ENCODE assay signal across 8 mouse cellular contexts in the genomic region with DNA sequence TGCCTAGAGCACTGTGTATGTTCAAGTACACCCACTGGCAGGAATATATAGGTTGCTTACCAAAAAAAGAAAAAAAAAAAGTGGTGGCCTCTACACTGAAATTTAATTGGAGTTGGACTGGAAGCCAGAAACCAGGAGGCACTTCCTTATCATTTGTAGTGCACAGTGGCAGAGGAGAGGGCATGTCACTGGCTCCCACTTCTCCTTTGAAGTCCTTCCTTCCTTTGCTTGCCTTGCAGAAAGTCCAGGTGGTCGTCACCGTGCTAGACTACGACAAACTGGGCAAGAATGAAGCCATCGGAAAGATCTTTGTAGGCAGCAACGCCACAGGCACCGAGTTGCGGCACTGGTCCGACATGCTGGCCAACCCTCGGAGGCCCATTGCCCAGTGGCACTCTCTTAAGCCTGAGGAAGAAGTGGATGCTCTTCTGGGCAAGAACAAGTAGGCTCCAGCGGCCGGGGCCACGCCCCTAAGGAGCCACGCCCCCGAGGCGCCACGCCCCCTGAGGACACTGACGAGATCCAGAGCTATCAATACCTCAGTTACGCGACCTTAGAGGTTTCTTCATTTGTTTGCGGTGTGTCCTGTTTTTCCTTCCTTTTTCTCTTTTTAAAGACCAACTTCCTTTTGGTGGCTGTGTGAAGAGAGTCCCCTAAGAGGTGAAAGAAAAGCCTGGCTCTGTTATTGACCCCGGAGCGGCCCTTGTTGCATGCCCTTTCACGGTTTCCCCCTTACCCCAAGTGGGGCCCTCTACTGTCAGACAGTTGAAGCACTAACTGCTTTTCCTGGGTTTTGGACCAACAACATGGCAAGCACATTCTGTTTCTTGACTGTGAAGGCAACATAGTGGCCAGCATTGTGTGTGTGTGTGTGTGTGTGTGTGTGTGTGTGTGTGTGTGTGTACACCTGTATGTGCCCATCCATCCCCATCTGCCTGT.
DNase-seq lines count a peak whose midpoint lies in the region; ATAC-seq and TF ChIP-seq lines count a peak whose summit lies in the region.

No protein-coding gene starts in this region.

- H3K4me3 ChIP-seq in limb, embryonic 10.5 days, result peak overlapping the region; percentile 26; the same call in 1 of the 2 replicates
- H3K4me3 ChIP-seq in midbrain, embryonic 15.5 days, result no peak overlapping the region
- H3K4me3 ChIP-seq in thymus, adult 2 months (ENCODE audit: control insufficient read depth, insufficient read depth, low read length), result peak overlapping the region; percentile 10; the same call in 1 of the 2 replicates

- intact Hi-C loops in gastrocnemius, postnatal 14 days (cut with DNase I; ENCODE audit: low total_unique reads), result no loop called here

- H3K27ac ChIP-seq in limb, embryonic 10.5 days, result no peak overlapping the region
- no peak overlapping the region for H3K27ac ChIP-seq in midbrain, embryonic 15.5 days
- no peak overlapping the region for H3K27ac ChIP-seq in thymus, adult 2 months (ENCODE audit: control insufficient read depth, insufficient read depth, low read length)

- 15% methylated on average over 23 of the region's 23 CpGs for WGBS in limb, embryonic 10.5 days
- WGBS in midbrain, embryonic 15.5 days, result 26% methylated on average over 23 of the region's 23 CpGs
- 4% methylated on average over 23 of the region's 23 CpGs for WGBS in thymus, adult 2 months

- ATAC-seq in midbrain, embryonic 15.5 days (replicated peaks), result no peak

- no peaks in the 10 kb centered on the region for H3K9me3 ChIP-seq in limb, embryonic 10.5 days (replicated peaks)
- no peaks in the 10 kb centered on the region for H3K9me3 ChIP-seq in midbrain, embryonic 15.5 days

- TF ChIP-seq CTCF in thymus, adult 2 months (IDR thresholded peaks at IDR 0.05; ENCODE audit: borderline replicate concordance, control insufficient read depth, extremely low read depth, insufficient read depth, low read length, poor library complexity), result no peak

- no peak overlapping the region for H3K9ac ChIP-seq in midbrain, embryonic 15.5 days

- 0 out of 2 replicates have a peak, but pooled peaks cover 5% of the 10 kb centered on the region for H3K27me3 ChIP-seq in limb, embryonic 10.5 days (ENCODE audit: low read depth, poor library complexity, severe bottlenecking)
- H3K27me3 ChIP-seq in midbrain, embryonic 15.5 days (replicated peaks), result no peaks in the 10 kb centered on the region
- no peaks in the 10 kb centered on the region for H3K27me3 ChIP-seq in thymus, adult 2 months (ENCODE audit: control insufficient read depth, insufficient read depth, low read length)

- H3K4me2 ChIP-seq in midbrain, embryonic 15.5 days, result peak overlapping the region; percentile 7; the same call in 1 of the 2 replicates

- peaks cover 7% of the 10 kb centered on the region for H3K4me1 ChIP-seq in limb, embryonic 10.5 days
- no peaks in the 10 kb centered on the region for H3K4me1 ChIP-seq in midbrain, embryonic 15.5 days
- H3K4me1 ChIP-seq in thymus, adult 2 months (replicated peaks; ENCODE audit: control insufficient read depth, insufficient read depth, low read length), result peaks cover 4% of the 10 kb centered on the region

- H3K36me3 ChIP-seq in limb, embryonic 10.5 days, result no peaks in the 10 kb centered on the region
- no peaks in the 10 kb centered on the region for H3K36me3 ChIP-seq in midbrain, embryonic 15.5 days (replicated peaks)
- H3K36me3 ChIP-seq in thymus, adult 2 months (ENCODE audit: control insufficient read depth, insufficient read depth, low read length), result no peaks in the 10 kb centered on the region

- DNase-seq in adrenal gland, adult (ENCODE audit: inconsistent age in 2 of 2, low spot score in 1 of 2), result peak; percentile 62 to 78
- no peak for DNase-seq in adrenal gland, postnatal 4 days (ENCODE audit: low spot score in 2 of 2)
- DNase-seq in T-cell, adult 2 months (ENCODE audit: low spot score), result peak; percentile 69
- peak; percentile 55 for DNase-seq in gastrocnemius, postnatal 14 days
- peak; percentile 50 for DNase-seq in limb, embryonic 10.5 days (ENCODE audit: low spot score)
- peak; percentile 83 for DNase-seq in thymus, adult 2 months
- DNase-seq in cerebellum, adult 11 months, result no peak

- TF ChIP-seq POLR2A in thymus, adult 2 months (IDR thresholded peaks at IDR 0.05; ENCODE audit: control insufficient read depth, extremely low read depth, insufficient read depth, low read length, poor library complexity), result no peak

Comparison
In these comparisons a context has a peak if more than half of its experiments do, and no peak if none do; other contexts are left out.
1. DNase-seq: peak in adrenal gland, adult (2 of 2), T-cell, adult 2 months (single experiment), gastrocnemius, postnatal 14 days (single experiment), limb, embryonic 10.5 days (single experiment) and thymus, adult 2 months (single experiment); none in adrenal gland, postnatal 4 days (0 of 2) and cerebellum, adult 11 months (single experiment).